ENCODE assay signal across 27 mouse cellular contexts in the genomic region with DNA sequence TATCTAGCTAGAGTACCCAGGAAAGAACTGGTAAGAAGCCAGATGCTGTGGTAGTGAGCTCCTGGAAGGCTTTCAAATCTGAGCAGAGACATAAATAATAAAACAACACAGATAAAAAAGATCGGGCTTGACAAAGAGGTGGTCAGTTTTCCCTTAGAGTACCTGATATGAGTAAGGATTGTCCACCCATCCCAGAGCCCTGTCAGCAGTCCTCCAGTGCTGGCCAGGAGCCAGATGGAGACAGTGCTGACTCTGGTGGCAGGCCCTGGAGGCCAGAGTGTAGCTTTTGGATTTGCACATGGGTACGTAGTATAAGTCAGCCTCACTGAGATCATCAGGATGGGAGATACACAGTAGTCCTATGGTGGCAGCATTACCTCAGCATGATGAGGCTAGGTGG. TPM values are rescaled to one million over a fixed set of nuclear protein-coding genes. Genes with fewer than 3 reads are reported as not detected.
DNase-seq lines count a peak whose midpoint lies in the region; ATAC-seq and TF ChIP-seq lines count a peak whose summit lies in the region.
"Had no signal": no experiment of that assay in that cellular context is flagged by ENCODE, and none has a peak within 500 bp of the region (broad histone marks: within the 10 kb centered on the region; RNA-seq: fewer than 3 reads in every experiment).

No protein-coding gene starts in this region.

- WGBS in midbrain, embryonic 10.5 days = 90% methylated on average over 2 of the region's 2 CpGs
- 98% methylated on average over 2 of the region's 2 CpGs for WGBS in midbrain, embryonic 16.5 days
- 13% methylated on average over 2 of the region's 2 CpGs for WGBS in cerebellum, adult 2 months

- no peaks in the 10 kb centered on the region for H3K36me3 ChIP-seq in midbrain, embryonic 10.5 days
- H3K36me3 ChIP-seq in midbrain, embryonic 16.5 days (ENCODE audit: control insufficient read depth, insufficient read depth, low read length) = no peaks in the 10 kb centered on the region
- H3K36me3 ChIP-seq: heart, embryonic 10.5 days; heart, embryonic 15.5 days; limb, embryonic 12.5 days; liver, embryonic 15.5 days; neural tube, embryonic 12.5 days had no signal

- H3K27ac ChIP-seq in midbrain, embryonic 10.5 days (replicated peaks) = no peak overlapping the region
- H3K27ac ChIP-seq in midbrain, embryonic 16.5 days (ENCODE audit: low read length) = no peak overlapping the region
- H3K27ac ChIP-seq in cerebellum, adult 2 months (ENCODE audit: insufficient read depth, low read length) = peak overlapping the region; percentile 90
- H3K27ac ChIP-seq: gastrocnemius, adult 2 months; heart, embryonic 10.5 days; heart, embryonic 15.5 days; hindbrain, postnatal 0 days; limb, embryonic 12.5 days; liver, embryonic 15.5 days; neural tube, embryonic 12.5 days; stomach, postnatal 0 days had no signal

- no peak overlapping the region for H3K9ac ChIP-seq in midbrain, embryonic 16.5 days (ENCODE audit: low read depth, low read length)
- H3K9ac ChIP-seq: heart, embryonic 15.5 days; limb, embryonic 12.5 days; liver, embryonic 15.5 days; lung, embryonic 14.5 days; neural tube, embryonic 12.5 days had no signal

- H3K27me3 ChIP-seq in midbrain, embryonic 10.5 days (ENCODE audit: low read depth, poor library complexity, severe bottlenecking) = no peaks in the 10 kb centered on the region
- no peaks in the 10 kb centered on the region for H3K27me3 ChIP-seq in midbrain, embryonic 16.5 days (ENCODE audit: control insufficient read depth, insufficient read depth, low read depth, low read length)
- H3K27me3 ChIP-seq in cerebellum, adult 2 months (ENCODE audit: control insufficient read depth, insufficient read depth, low read length) = no peaks in the 10 kb centered on the region
- H3K27me3 ChIP-seq: heart, embryonic 15.5 days; limb, embryonic 12.5 days; liver, embryonic 15.5 days; neural tube, embryonic 12.5 days had no signal

- H3K4me3 ChIP-seq in midbrain, embryonic 10.5 days = no peak overlapping the region
- H3K4me3 ChIP-seq in midbrain, embryonic 16.5 days (ENCODE audit: low read depth, low read length) = no peak overlapping the region
- H3K4me3 ChIP-seq in cerebellum, adult 2 months (replicated peaks; ENCODE audit: insufficient read depth, low read depth, low read length) = no peak overlapping the region
- H3K4me3 ChIP-seq: gastrocnemius, adult 2 months; heart, embryonic 10.5 days; heart, embryonic 15.5 days; limb, embryonic 12.5 days; liver, embryonic 15.5 days; myocyte; neural tube, embryonic 12.5 days had no signal

- H3K4me2 ChIP-seq in midbrain, embryonic 16.5 days (ENCODE audit: low read length) = no peak overlapping the region
- H3K4me2 ChIP-seq: heart, embryonic 15.5 days; limb, embryonic 12.5 days; liver, embryonic 15.5 days; lung, embryonic 14.5 days; midbrain, embryonic 11.5 days; neural tube, embryonic 12.5 days had no signal

- peaks cover 3% of the 10 kb centered on the region; the same call in 1 of the 2 replicates for H3K4me1 ChIP-seq in midbrain, embryonic 10.5 days
- H3K4me1 ChIP-seq in midbrain, embryonic 16.5 days (ENCODE audit: control insufficient read depth, insufficient read depth, low read length) = no peaks in the 10 kb centered on the region
- H3K4me1 ChIP-seq in cerebellum, adult 2 months (ENCODE audit: control insufficient read depth, insufficient read depth, low read length) = peaks cover 17% of the 10 kb centered on the region; the same call in 1 of the 2 replicates
- H3K4me1 ChIP-seq: heart, embryonic 15.5 days; limb, embryonic 12.5 days; liver, embryonic 15.5 days; neural tube, embryonic 12.5 days had no signal

- TF ChIP-seq POLR2A in cerebellum, adult 2 months (IDR thresholded peaks at IDR 0.05; ENCODE audit: borderline replicate concordance, insufficient read depth, low read length) = no peak

- no peak for ATAC-seq in midbrain, embryonic 16.5 days
- ATAC-seq: forebrain, embryonic 14.5 days; hindbrain, postnatal 0 days; intestine, postnatal 0 days had no signal

- no peak for TF ChIP-seq CTCF in cerebellum, adult 2 months (IDR thresholded peaks at IDR 0.05; ENCODE audit: borderline replicate concordance, insufficient read depth, low read depth, low read length)

- H3K9me3 ChIP-seq in midbrain, embryonic 10.5 days (replicated peaks) = no peaks in the 10 kb centered on the region
- no peaks in the 10 kb centered on the region for H3K9me3 ChIP-seq in midbrain, embryonic 16.5 days (replicated peaks; ENCODE audit: control insufficient read depth, low read length, poor library complexity, severe bottlenecking)
- H3K9me3 ChIP-seq: heart, embryonic 10.5 days; heart, embryonic 15.5 days; limb, embryonic 12.5 days; liver, embryonic 15.5 days; neural tube, embryonic 12.5 days had no signal

- peak; percentile 3 for DNase-seq in midbrain, embryonic 10.5 days (ENCODE audit: low spot score)
- DNase-seq in cerebellum, adult 2 months = peak; percentile 71 to 74
- DNase-seq in cerebellum, postnatal 14 days = peak; percentile 57 to 64
- DNase-seq in urinary bladder, postnatal 25 days (ENCODE audit: low spot score) = no peak
- no peak for DNase-seq in gastrocnemius, postnatal 4 days (ENCODE audit: low spot score in 2 of 2)
- DNase-seq: adrenal gland, postnatal 25 days; B cell, adult 2 months; gastrocnemius, adult 2 months; kidney, postnatal 14 days; lung, embryonic 14.5 days; lung, postnatal 14 days; right cerebral cortex, adult 18-20 months; right cerebral cortex, postnatal 4 days; thymus, adult 18-20 months; thymus, postnatal 4 days had no signal

RNA-seq across cellular contexts. Expression of a gene that starts 16.1 kb away (rescaled TPM):
- polyA plus RNA-seq in midbrain, embryonic 10.5 days (2016; fragmentation: Nextera tagmentation; extraction: Ambion mirVana) = 1.2 and 1.4 TPM in 2 replicates
- 9.9 and 10.9 TPM in 2 replicates for polyA plus RNA-seq in midbrain, embryonic 16.5 days (2015; fragmentation: Nextera tagmentation; extraction: Ambion mirVana)
- polyA plus RNA-seq in cerebellum, adult 2 months (2012; rRNA removed) = 258 and 326 TPM in 2 replicates
- total RNA-seq in gastrocnemius, postnatal 4 days (2021) = 1 to 10 TPM; 3.7 to 4.0 TPM

Comparison
In these comparisons a context has a peak if more than half of its experiments do, and no peak if none do; other contexts are left out.
1. DNase-seq: peak in midbrain, embryonic 10.5 days (single experiment), cerebellum, adult 2 months (2 of 2) and cerebellum, postnatal 14 days (2 of 2); none in urinary bladder, postnatal 25 days (single experiment) and gastrocnemius, postnatal 4 days (0 of 2).
2. RNA of a gene that starts 16.1 kb away (polyA plus RNA-seq): 258 to 326 TPM in cerebellum, adult 2 months; 9.9 to 10.9 TPM in midbrain, embryonic 16.5 days and 1.2 to 1.4 TPM in midbrain, embryonic 10.5 days; every median in the first group is over 10 times any median in the second.